Mouse (Mus musculus) hindbrain, embryonic 15.5 days (tissue): ENCODE results near the gene Cd7. TPM values are rescaled to one million over a fixed set of nuclear protein-coding genes. Genes with fewer than 3 reads are reported as not detected.

ENCODE experiments used
- ATAC-seq: fragments of 200-750 bp; cut with Nextera tagmentation; 2 replicates; pipeline ENCODE4 v1.8.0; 2017; ENCODE audit warnings: low read depth, moderate number of reproducible peaks, moderate TSS enrichment; ENCODE audit not compliant: low FRiP score
- H3K27ac ChIP-seq: fragments of 300-500 bp; sonication (generic); replicated peaks from 2 replicates; pipeline ENCODE4 v1.5.1; 2015; ENCODE audit warnings: mild to moderate bottlenecking, inconsistent platforms
- H3K27me3 ChIP-seq: fragments of 300-500 bp; sonication (generic); 2 replicates; pipeline ENCODE4 v1.6.1; 2015; ENCODE audit warnings: control low read depth, inconsistent platforms
- H3K36me3 ChIP-seq: fragments of 300-500 bp; sonication (generic); 2 replicates; pipeline ENCODE4 v1.6.1; 2015; ENCODE audit warnings: control low read depth, inconsistent platforms
- H3K4me1 ChIP-seq: fragments of 300-500 bp; sonication (generic); replicated peaks from 2 replicates; pipeline ENCODE4 v1.6.1; 2015; ENCODE audit warnings: control low read depth, inconsistent platforms
- H3K4me2 ChIP-seq: fragments of 300-500 bp; sonication (generic); 2 replicates; pipeline ENCODE4 v1.6.1; 2015; ENCODE audit warnings: moderate library complexity, mild to moderate bottlenecking, inconsistent platforms
- H3K4me3 ChIP-seq: fragments of 300-500 bp; sonication (generic); 2 replicates; pipeline ENCODE4 v1.5.1; 2015; ENCODE audit warnings: mild to moderate bottlenecking, inconsistent platforms
- H3K9ac ChIP-seq: fragments of 300-500 bp; sonication (generic); 2 replicates; pipeline ENCODE4 v1.6.1; 2015; ENCODE audit warnings: inconsistent platforms
- H3K9me3 ChIP-seq: fragments of 300-500 bp; sonication (generic); 2 replicates; pipeline ENCODE4 v1.6.1; 2016; ENCODE audit warnings: control low read depth, inconsistent platforms
- WGBS: fragments of 180-500 bp; shearing (Covaris S2); methylation state at CpG from one replicate; pipeline ENCODE4 v1.1.7; 2015; 5-methylcytosine and 5-hydroxymethylcytosine counted together
- polyA plus RNA-seq: library from polyadenylated mRNA; unstranded; fragments of >200 nt; fragmentation: Nextera tagmentation; extraction: Ambion mirVana; gene quantifications from 2 replicates; pipeline ENCODE4 v1.2.1, GENCODE M21; 2015

Gene Cd7
- polyA plus RNA-seq, 1 experiment from 2014 or later = not detected

GRCm38 (mm10) chr11:121013656-121014055 is 25.6 kb downstream of the Cd7 start:
- H3K4me3 ChIP-seq = no peak overlapping the region
- ATAC-seq = no peak
- no peak overlapping the region for H3K4me2 ChIP-seq
- no peak overlapping the region for H3K9ac ChIP-seq
- H3K4me1 ChIP-seq = no peaks in the 10 kb centered on the region
- H3K9me3 ChIP-seq = no peaks in the 10 kb centered on the region
- WGBS = 75% methylated on average over 7 of the region's 7 CpGs
- no peak overlapping the region for H3K27ac ChIP-seq
- no peaks in the 10 kb centered on the region for H3K36me3 ChIP-seq
- H3K27me3 ChIP-seq = no peaks in the 10 kb centered on the region

- H3K4me1 ChIP-seq = no peaks in the 10 kb centered on the region
- no peak for ATAC-seq
- H3K4me3 ChIP-seq = no peak overlapping the region
- H3K27me3 ChIP-seq = no peaks in the 10 kb centered on the region
- H3K36me3 ChIP-seq = no peaks in the 10 kb centered on the region
- no peaks in the 10 kb centered on the region for H3K9me3 ChIP-seq
- no peak overlapping the region for H3K4me2 ChIP-seq
- 97% methylated on average over 3 of the region's 3 CpGs for WGBS
- no peak overlapping the region for H3K9ac ChIP-seq
- no peak overlapping the region for H3K27ac ChIP-seq
Measured at GRCm38 (mm10) chr11:121010044-121010755, 29.0 kb downstream of the Cd7 start.

GRCm38 (mm10) chr11:121006184-121006583 is 33.0 kb downstream of the Cd7 start:
- no peaks in the 10 kb centered on the region for H3K36me3 ChIP-seq
- H3K9ac ChIP-seq = no peak overlapping the region
- ATAC-seq = no peak
- no peak overlapping the region for H3K4me2 ChIP-seq
- no peaks in the 10 kb centered on the region for H3K9me3 ChIP-seq
- no peaks in the 10 kb centered on the region for H3K4me1 ChIP-seq
- H3K27ac ChIP-seq = no peak overlapping the region
- no peak overlapping the region for H3K4me3 ChIP-seq
- H3K27me3 ChIP-seq = no peaks in the 10 kb centered on the region
- WGBS = 78% methylated on average over 6 of the region's 6 CpGs

GRCm38 (mm10) chr11:121004281-121004680 is 34.9 kb downstream of the Cd7 start:
- WGBS = 50% methylated on average over 5 of the region's 5 CpGs
- no peak for ATAC-seq
- H3K4me2 ChIP-seq = no peak overlapping the region

GRCm38 (mm10) chr11:121001966-121002365 is 37.3 kb downstream of the Cd7 start:
- no peak for ATAC-seq
- H3K27ac ChIP-seq = no peak overlapping the region
- H3K27me3 ChIP-seq = no peaks in the 10 kb centered on the region
- H3K4me2 ChIP-seq = no peak overlapping the region
- no peak overlapping the region for H3K4me3 ChIP-seq
- WGBS = 71% methylated on average over 4 of the region's 4 CpGs
- no peaks in the 10 kb centered on the region for H3K4me1 ChIP-seq
- H3K9ac ChIP-seq = no peak overlapping the region
- no peaks in the 10 kb centered on the region for H3K9me3 ChIP-seq
- H3K36me3 ChIP-seq = no peaks in the 10 kb centered on the region

More at GRCm38 (mm10) chr11:121004281-121004680, 34.9 kb downstream of the Cd7 start:
- Histone ChIP-seq H3K36me3 (no peaks in the 10 kb centered on the region), H3K27ac (no peak overlapping the region), H3K9me3 (no peaks in the 10 kb centered on the region), H3K27me3 (no peaks in the 10 kb centered on the region), H3K4me1 (no peaks in the 10 kb centered on the region), H3K9ac (no peak overlapping the region), H3K4me3 (no peak overlapping the region)

GRCm38 (mm10) chr11:120994741-120995140 is 44.5 kb downstream of the Cd7 start:
- H3K36me3 ChIP-seq = no peaks in the 10 kb centered on the region
- H3K4me2 ChIP-seq = no peak overlapping the region
- H3K27me3 ChIP-seq = no peaks in the 10 kb centered on the region
- no peaks in the 10 kb centered on the region for H3K9me3 ChIP-seq
- peaks cover 28% of the 10 kb centered on the region for H3K4me1 ChIP-seq
- no peak overlapping the region for H3K4me3 ChIP-seq
- no peak overlapping the region for H3K27ac ChIP-seq
- no peak overlapping the region for H3K9ac ChIP-seq
- 86% methylated on average over 6 of the region's 6 CpGs for WGBS
- no peak for ATAC-seq

- no peaks in the 10 kb centered on the region for H3K9me3 ChIP-seq
- H3K9ac ChIP-seq = no peak overlapping the region
- peaks cover 39% of the 10 kb centered on the region for H3K4me1 ChIP-seq
- no peaks in the 10 kb centered on the region for H3K36me3 ChIP-seq
- H3K27me3 ChIP-seq = no peaks in the 10 kb centered on the region
- no peak overlapping the region for H3K4me3 ChIP-seq
- H3K27ac ChIP-seq = no peak overlapping the region
- no peak for ATAC-seq
- no peak overlapping the region for H3K4me2 ChIP-seq
- 54% methylated on average over 5 of the region's 5 CpGs for WGBS
Measured at GRCm38 (mm10) chr11:120993586-120993985, 45.6 kb downstream of the Cd7 start.

- Histone ChIP-seq H3K27me3 (no peaks in the 10 kb centered on the region), H3K36me3 (no peaks in the 10 kb centered on the region), H3K4me2 (no peak overlapping the region), H3K9ac (no peak overlapping the region), H3K4me1 (peaks cover 44% of the 10 kb centered on the region), H3K4me3 (no peak overlapping the region), H3K9me3 (no peaks in the 10 kb centered on the region), H3K27ac (no peak overlapping the region)
- ATAC-seq = no peak
- WGBS = 96% methylated on average over 3 of the region's 3 CpGs
Measured at GRCm38 (mm10) chr11:120993080-120993479, 46.1 kb downstream of the Cd7 start.

GRCm38 (mm10) chr11:120991791-120992190 is 47.4 kb downstream of the Cd7 start:
- no peak for ATAC-seq

GRCm38 (mm10) chr11:120990951-120991526 is 48.2 kb downstream of the Cd7 start, which contains the start of gene Csnk1d:
Gene Csnk1d, minus strand, starts transcription at chr11:120991330.
- peak; percentile 91 for ATAC-seq
- peak within 1 kb of the TSS; percentile 99 for H3K9ac ChIP-seq
- no peaks in the 10 kb centered on the region for H3K27me3 ChIP-seq
- peaks cover 4% of the 10 kb centered on the region; the same call in 1 of the 2 replicates for H3K36me3 ChIP-seq
- no peaks in the 10 kb centered on the region for H3K9me3 ChIP-seq
- H3K4me3 ChIP-seq = peak within 1 kb of the TSS; percentile 100
- peaks cover 63% of the 10 kb centered on the region for H3K4me1 ChIP-seq
- 0% methylated on average over 49 of the region's 59 CpGs for WGBS
- H3K4me2 ChIP-seq = peak within 1 kb of the TSS; percentile 87
- H3K27ac ChIP-seq = peak within 1 kb of the TSS; percentile 96

More at GRCm38 (mm10) chr11:120991791-120992190, 47.4 kb downstream of the Cd7 start:
- Histone ChIP-seq H3K4me2 (peak overlapping the region; percentile 87), H3K9me3 (no peaks in the 10 kb centered on the region), H3K9ac (peak overlapping the region; percentile 52), H3K4me3 (peak overlapping the region; percentile 100), H3K4me1 (peaks cover 57% of the 10 kb centered on the region), H3K36me3 (no peaks in the 10 kb centered on the region), H3K27ac (peak overlapping the region; percentile 96), H3K27me3 (no peaks in the 10 kb centered on the region)
- WGBS = 75% methylated on average over 3 of the region's 3 CpGs

GRCm38 (mm10) chr11:120990126-120990781 is 49.0 kb downstream of the Cd7 start:
- Histone ChIP-seq H3K27ac (peak overlapping the region; percentile 96), H3K4me3 (peak overlapping the region; percentile 100), H3K9ac (peak overlapping the region; percentile 99), H3K9me3 (no peaks in the 10 kb centered on the region), H3K27me3 (no peaks in the 10 kb centered on the region), H3K36me3 (peaks cover 10% of the 10 kb centered on the region; the same call in 1 of the 2 replicates), H3K4me2 (peak overlapping the region; percentile 87), H3K4me1 (peaks cover 65% of the 10 kb centered on the region)
- ATAC-seq = peak; percentile 46; the same call in 1 of the 2 replicates
- 0% methylated on average over 25 of the region's 35 CpGs for WGBS

- no peaks in the 10 kb centered on the region for H3K9me3 ChIP-seq
- H3K4me2 ChIP-seq = peak overlapping the region; percentile 87
- peak overlapping the region; percentile 100 for H3K4me3 ChIP-seq
- peaks cover 66% of the 10 kb centered on the region for H3K4me1 ChIP-seq
- peak overlapping the region; percentile 96; the same call in 1 of the 2 replicates for H3K27ac ChIP-seq
- peak overlapping the region; percentile 99 for H3K9ac ChIP-seq
- no peak for ATAC-seq
- WGBS = 32% methylated on average over 1 of the region's 1 CpGs
- no peaks in the 10 kb centered on the region for H3K27me3 ChIP-seq
- H3K36me3 ChIP-seq = peaks cover 10% of the 10 kb centered on the region; the same call in 1 of the 2 replicates
Measured at GRCm38 (mm10) chr11:120989523-120989922, 49.7 kb downstream of the Cd7 start.
